Mouse (Mus musculus): ENCODE data around the gene Dnah8. TPM values are rescaled to one million over a fixed set of nuclear protein-coding genes. Genes with fewer than 3 reads are reported as not detected.

Gene Dnah8
- polyA plus RNA-seq, 1 experiment from 2014 or later, result 0.35 TPM

DNA sequence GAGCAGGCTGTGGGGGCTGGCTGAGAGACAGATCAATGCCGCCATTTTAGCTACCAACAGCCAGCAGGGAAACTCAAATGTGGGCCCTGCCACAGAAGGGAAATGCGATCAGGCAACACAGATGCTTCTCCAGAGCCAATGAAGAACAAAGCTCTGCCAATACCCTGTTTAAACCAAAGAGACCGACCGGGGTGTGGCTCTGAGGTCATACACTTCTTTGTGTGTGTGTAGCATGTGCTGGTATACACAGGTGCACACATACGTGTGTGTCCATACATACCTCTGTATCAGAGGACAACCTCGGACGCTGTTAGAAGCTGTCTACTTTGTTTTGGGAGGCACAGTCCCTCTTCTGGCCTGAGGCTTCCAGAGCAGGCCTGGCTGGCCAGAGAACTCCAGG lies 16.8 kb upstream of the Dnah8 start:
- Histone ChIP-seq H3K27ac (ENCODE audit: low read depth, low read length) (peak overlapping the region; percentile 9), H3K9me3 (ENCODE audit: control insufficient read depth) (no peaks in the 10 kb centered on the region), H3K4me2 (replicated peaks; ENCODE audit: low read depth) (0 out of 2 replicates have a peak overlapping the region, but pooled peaks have one; percentile 14), H3K27me3 (replicated peaks; ENCODE audit: control insufficient read depth, insufficient read depth, low read length) (no peaks in the 10 kb centered on the region), H3K9ac (ENCODE audit: low read depth, low read length) (no peak overlapping the region), H3K4me1 (replicated peaks; ENCODE audit: control insufficient read depth, insufficient read depth, low read length) (peaks cover 21% of the 10 kb centered on the region), H3K36me3 (ENCODE audit: control insufficient read depth, insufficient read depth) (peaks cover 12% of the 10 kb centered on the region; the same call in 1 of the 2 replicates), H3K4me3 (ENCODE audit: low read depth, low read length) (no peak overlapping the region)
- TF ChIP-seq CTCF (IDR thresholded peaks at IDR 0.05; ENCODE audit: low read depth), result no peak
- 75% methylated on average over 7 of the region's 7 CpGs for whole genome bisulfite sequencing
- ATAC-seq, result no peak

DNA sequence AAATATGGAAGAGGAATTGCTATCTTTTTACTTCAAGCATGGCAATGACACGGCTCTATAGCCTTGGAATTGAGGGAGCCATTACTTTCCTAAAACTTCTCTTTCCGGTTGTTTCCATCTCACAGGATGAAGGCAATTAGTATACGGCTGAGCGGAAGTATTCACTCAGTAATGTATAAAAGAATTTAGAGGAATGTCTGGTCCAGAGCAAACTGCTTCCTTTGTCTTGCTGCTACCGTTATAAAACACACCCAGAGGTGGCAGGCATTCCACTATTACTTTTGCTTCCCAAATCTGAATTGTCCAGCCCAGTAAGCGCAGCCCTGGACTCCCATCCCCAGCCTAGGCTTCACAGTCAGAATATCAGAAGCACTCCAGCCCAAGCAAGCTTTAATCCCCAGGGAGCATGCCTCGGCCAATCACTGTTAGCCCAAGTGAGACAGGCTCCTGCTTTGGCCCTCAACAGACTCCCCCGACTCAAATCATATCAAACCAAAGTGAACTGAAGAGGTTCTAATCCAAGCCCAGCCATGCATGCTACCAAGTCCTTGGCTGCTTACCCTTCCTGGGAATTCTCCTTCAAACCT lies 16.2 kb upstream of the Dnah8 start:
- whole genome bisulfite sequencing, result 63% methylated on average over 8 of the region's 8 CpGs
- ATAC-seq, result no peak
- no peak overlapping the region for H3K27ac ChIP-seq (ENCODE audit: low read depth, low read length)

DNA sequence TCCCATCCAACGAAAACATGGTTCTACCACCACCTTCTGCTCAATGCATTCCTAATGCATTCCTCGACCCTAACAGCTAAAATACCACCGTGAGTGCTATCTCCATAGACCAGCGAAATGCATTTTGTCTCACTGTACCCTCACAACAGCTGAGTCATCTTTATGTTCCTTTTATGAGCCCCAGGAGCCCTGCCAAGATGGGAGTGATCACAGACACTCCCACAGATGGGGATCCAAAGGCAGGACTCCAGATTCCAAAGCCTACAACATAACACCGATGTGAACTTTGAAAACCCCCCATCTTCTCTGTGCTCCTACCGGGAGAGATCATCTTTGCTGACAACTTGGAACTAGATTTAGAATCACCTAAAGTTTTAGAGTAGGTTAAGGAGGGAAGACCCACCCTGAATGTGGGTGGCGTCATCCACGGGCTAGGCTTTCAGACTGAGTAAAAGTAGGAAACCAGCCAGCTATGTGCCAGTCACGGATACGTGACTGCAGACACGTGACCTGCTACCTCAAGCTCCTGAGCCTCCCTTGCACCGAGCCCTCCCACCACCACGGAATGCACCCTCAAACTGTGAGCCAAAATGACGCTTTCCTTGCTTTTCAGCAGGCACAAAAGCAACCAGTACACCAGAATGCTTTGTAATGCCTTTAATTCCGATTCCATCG lies 14.7 kb upstream of the Dnah8 start:
- no peak for TF ChIP-seq CTCF (IDR thresholded peaks at IDR 0.05; ENCODE audit: low read depth)
- H3K4me2 ChIP-seq (replicated peaks; ENCODE audit: low read depth), result peak overlapping the region; percentile 50
- WGBS, result 55% methylated on average over 16 of the region's 16 CpGs
- no peak overlapping the region for H3K9ac ChIP-seq (ENCODE audit: low read depth, low read length)
- no peak overlapping the region for H3K27ac ChIP-seq (ENCODE audit: low read depth, low read length)
- no peaks in the 10 kb centered on the region for H3K9me3 ChIP-seq (ENCODE audit: control insufficient read depth)
- no peaks in the 10 kb centered on the region for H3K36me3 ChIP-seq (ENCODE audit: control insufficient read depth, insufficient read depth)
- H3K4me3 ChIP-seq (ENCODE audit: low read depth, low read length), result no peak overlapping the region; the same call in 1 of the 2 replicates
- peaks cover 21% of the 10 kb centered on the region for H3K4me1 ChIP-seq (replicated peaks; ENCODE audit: control insufficient read depth, insufficient read depth, low read length)
- no peaks in the 10 kb centered on the region for H3K27me3 ChIP-seq (replicated peaks; ENCODE audit: control insufficient read depth, insufficient read depth, low read length)
- peak; percentile 32; the same call in 1 of the 2 replicates for ATAC-seq

More for the DNA sequence above, 16.2 kb upstream of the Dnah8 start:
- H3K4me2 ChIP-seq (replicated peaks; ENCODE audit: low read depth), result no peak overlapping the region
- TF ChIP-seq CTCF (IDR thresholded peaks at IDR 0.05; ENCODE audit: low read depth), result no peak
- peaks cover 21% of the 10 kb centered on the region for H3K4me1 ChIP-seq (replicated peaks; ENCODE audit: control insufficient read depth, insufficient read depth, low read length)
- H3K9me3 ChIP-seq (ENCODE audit: control insufficient read depth), result no peaks in the 10 kb centered on the region
- H3K9ac ChIP-seq (ENCODE audit: low read depth, low read length), result no peak overlapping the region
- peaks cover 7% of the 10 kb centered on the region; the same call in 1 of the 2 replicates for H3K36me3 ChIP-seq (ENCODE audit: control insufficient read depth, insufficient read depth)
- no peaks in the 10 kb centered on the region for H3K27me3 ChIP-seq (replicated peaks; ENCODE audit: control insufficient read depth, insufficient read depth, low read length)
- H3K4me3 ChIP-seq (ENCODE audit: low read depth, low read length), result no peak overlapping the region

DNA sequence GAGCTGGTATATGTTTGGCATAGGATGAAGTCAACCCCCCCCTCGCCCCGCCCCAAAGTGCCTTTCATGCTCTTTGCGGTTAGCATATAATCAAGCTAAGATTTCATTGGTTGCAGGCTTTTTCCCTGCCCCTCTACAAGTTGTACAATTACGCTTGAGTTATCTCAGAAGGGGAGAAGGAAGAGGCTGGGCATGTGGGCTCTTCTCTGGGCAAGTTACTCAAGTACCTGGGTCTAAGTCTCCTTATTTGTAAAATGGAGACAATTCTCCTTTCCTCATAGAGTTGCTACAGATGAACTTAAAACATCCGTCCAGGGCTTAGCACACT lies 14.2 kb upstream of the Dnah8 start:
- Histone ChIP-seq H3K27ac (ENCODE audit: low read depth, low read length) (no peak overlapping the region), H3K4me2 (replicated peaks; ENCODE audit: low read depth) (peak overlapping the region; percentile 50), H3K9ac (ENCODE audit: low read depth, low read length) (no peak overlapping the region), H3K27me3 (replicated peaks; ENCODE audit: control insufficient read depth, insufficient read depth, low read length) (no peaks in the 10 kb centered on the region), H3K9me3 (ENCODE audit: control insufficient read depth) (no peaks in the 10 kb centered on the region), H3K36me3 (ENCODE audit: control insufficient read depth, insufficient read depth) (no peaks in the 10 kb centered on the region), H3K4me3 (ENCODE audit: low read depth, low read length) (no peak overlapping the region; the same call in 1 of the 2 replicates), H3K4me1 (replicated peaks; ENCODE audit: control insufficient read depth, insufficient read depth, low read length) (peaks cover 21% of the 10 kb centered on the region)
- WGBS, result 85% methylated on average over 5 of the region's 5 CpGs
- no peak for TF ChIP-seq CTCF (IDR thresholded peaks at IDR 0.05; ENCODE audit: low read depth)
- no peak for ATAC-seq

DNA sequence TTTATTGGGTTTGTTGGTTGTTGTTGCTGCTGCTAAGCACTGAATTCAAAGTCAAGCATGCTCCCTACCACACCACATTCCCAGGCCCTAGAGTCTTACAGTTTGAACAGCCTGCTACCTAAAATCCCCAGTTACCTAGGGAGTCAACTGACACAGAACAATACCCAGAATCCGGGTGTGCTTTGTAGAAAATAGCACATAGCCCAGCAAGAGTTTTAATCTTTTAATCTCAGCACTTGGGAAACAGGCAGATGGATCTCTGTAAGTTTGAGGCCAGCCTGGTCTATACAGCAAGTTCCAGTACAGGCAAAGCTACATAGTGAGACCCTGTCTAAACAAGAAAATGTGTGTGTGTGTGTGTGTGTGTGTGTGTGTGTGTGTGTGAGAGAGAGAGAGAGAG lies 13.4 kb upstream of the Dnah8 start:
- H3K4me1 ChIP-seq (replicated peaks; ENCODE audit: control insufficient read depth, insufficient read depth, low read length), result peaks cover 21% of the 10 kb centered on the region
- 56% methylated on average over 1 of the region's 1 CpGs for WGBS
- TF ChIP-seq CTCF (IDR thresholded peaks at IDR 0.05; ENCODE audit: low read depth), result no peak
- no peaks in the 10 kb centered on the region for H3K36me3 ChIP-seq (ENCODE audit: control insufficient read depth, insufficient read depth)
- peak overlapping the region; percentile 83; the same call in 1 of the 2 replicates for H3K4me2 ChIP-seq (replicated peaks; ENCODE audit: low read depth)
- H3K9me3 ChIP-seq (ENCODE audit: control insufficient read depth), result no peaks in the 10 kb centered on the region
- H3K4me3 ChIP-seq (ENCODE audit: low read depth, low read length), result no peak overlapping the region
- no peak overlapping the region for H3K27ac ChIP-seq (ENCODE audit: low read depth, low read length)
- H3K9ac ChIP-seq (ENCODE audit: low read depth, low read length), result no peak overlapping the region
- H3K27me3 ChIP-seq (replicated peaks; ENCODE audit: control insufficient read depth, insufficient read depth, low read length), result no peaks in the 10 kb centered on the region
- ATAC-seq, result no peak

DNA sequence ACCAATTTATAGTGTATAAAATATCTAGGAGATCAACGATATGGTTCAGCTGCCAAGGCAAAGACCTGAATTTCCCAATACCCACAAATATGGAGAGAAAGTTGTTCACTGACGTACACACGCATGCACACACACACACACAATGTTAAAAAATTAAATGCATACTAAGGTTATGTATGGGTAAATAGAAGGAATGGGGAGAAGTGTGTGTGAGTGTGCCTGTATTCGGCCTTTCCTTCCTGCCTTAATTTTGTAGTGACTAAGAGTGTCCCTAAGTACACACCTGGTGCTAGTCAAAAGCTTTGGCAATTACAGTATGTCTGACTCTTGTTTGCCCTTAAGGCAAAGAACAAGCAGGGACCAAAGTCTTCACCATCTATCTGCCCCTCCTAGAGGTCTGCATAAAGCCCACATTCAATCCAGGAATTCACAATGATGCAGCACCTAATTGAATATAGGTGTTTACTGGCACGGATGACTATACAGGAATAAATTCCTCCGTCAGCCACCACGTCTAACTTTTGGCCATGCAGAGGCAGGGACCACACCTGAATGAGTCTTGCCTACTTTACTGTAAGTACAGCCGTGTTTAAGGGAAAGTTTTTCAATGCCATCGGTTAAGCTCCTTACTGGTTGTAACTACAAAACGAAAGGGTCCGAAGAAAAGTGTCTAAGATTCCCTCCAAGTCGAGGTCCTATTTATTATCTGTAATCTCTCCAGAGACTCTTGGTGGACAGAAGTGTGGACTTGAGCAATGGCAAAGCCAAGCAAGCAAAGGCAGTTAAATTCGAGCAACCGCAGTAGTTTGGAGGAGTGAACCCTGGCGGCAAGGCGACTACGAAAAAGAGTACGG lies 12.7 kb upstream of the Dnah8 start:
- TF ChIP-seq CTCF (IDR thresholded peaks at IDR 0.05; ENCODE audit: low read depth), result no peak
- Histone ChIP-seq H3K4me2 (replicated peaks; ENCODE audit: low read depth) (peak overlapping the region; percentile 83), H3K27me3 (replicated peaks; ENCODE audit: control insufficient read depth, insufficient read depth, low read length) (no peaks in the 10 kb centered on the region), H3K36me3 (ENCODE audit: control insufficient read depth, insufficient read depth) (no peaks in the 10 kb centered on the region), H3K4me3 (ENCODE audit: low read depth, low read length) (peak overlapping the region; percentile 69), H3K9ac (ENCODE audit: low read depth, low read length) (peak overlapping the region; percentile 71), H3K4me1 (replicated peaks; ENCODE audit: control insufficient read depth, insufficient read depth, low read length) (peaks cover 18% of the 10 kb centered on the region), H3K27ac (ENCODE audit: low read depth, low read length) (peak overlapping the region; percentile 82), H3K9me3 (ENCODE audit: control insufficient read depth) (no peaks in the 10 kb centered on the region)
- WGBS, result 17% methylated on average over 18 of the region's 18 CpGs
- ATAC-seq, result no peak
